In genomic region chr14:108912021-108912875, GRCm38 (mm10) we compare ENCODE assay signal across 9 mouse cellular contexts. TPM values are rescaled to one million over a fixed set of nuclear protein-coding genes. Genes with fewer than 3 reads are reported as not detected.
DNase-seq lines count a peak whose midpoint lies in the region; ATAC-seq lines count a peak whose summit lies in the region.
"Had no signal": no experiment of that assay in that cellular context is flagged by ENCODE, and none has a peak within 500 bp of the region (broad histone marks: within the 10 kb centered on the region; RNA-seq: fewer than 3 reads in every experiment).

No protein-coding gene starts in this region.

- H3K27me3 ChIP-seq in kidney, embryonic 16.5 days (ENCODE audit: insufficient read depth, low read length) = peaks cover 36% of the 10 kb centered on the region
- peaks cover 50% of the 10 kb centered on the region for H3K27me3 ChIP-seq in limb, embryonic 12.5 days

- peak; percentile 13 for DNase-seq in adrenal gland, postnatal 14 days
- DNase-seq in adrenal gland, adult 8-10 months = no peak
- peak; percentile 79 for DNase-seq in cerebellum, adult 8-10 months
- DNase-seq in right cerebral cortex, postnatal 25 days = peak; percentile 65
- DNase-seq in thymus, postnatal 10 days (ENCODE audit: low spot score in 2 of 2) = no peak

- peak overlapping the region; percentile 22; the same call in 1 of the 2 replicates for H3K9ac ChIP-seq in kidney, embryonic 16.5 days (replicated peaks; ENCODE audit: low read length)
- no peak overlapping the region for H3K9ac ChIP-seq in limb, embryonic 12.5 days (replicated peaks)

- peak; percentile 10; the same call in 1 of the 2 replicates for ATAC-seq in frontal cortex, adult (ENCODE audit: low TSS enrichment)
- no peak for ATAC-seq in kidney, embryonic 16.5 days (ENCODE audit: low FRiP score, low TSS enrichment)
- ATAC-seq in limb, embryonic 12.5 days (ENCODE audit: insufficient number of reproducible peaks, insufficient read depth, low FRiP score, low TSS enrichment, low read depth) = no peak

- H3K4me3 ChIP-seq in kidney, embryonic 16.5 days (ENCODE audit: low read length) = peak overlapping the region; percentile 44
- H3K4me3 ChIP-seq in limb, embryonic 12.5 days (replicated peaks) = peak overlapping the region; percentile 36

- H3K36me3 ChIP-seq in kidney, embryonic 16.5 days (ENCODE audit: insufficient read depth, low read length) = no peaks in the 10 kb centered on the region
- H3K36me3 ChIP-seq in limb, embryonic 12.5 days = no peaks in the 10 kb centered on the region

- H3K9me3 ChIP-seq in kidney, embryonic 16.5 days (ENCODE audit: low read length) = no peaks in the 10 kb centered on the region
- no peaks in the 10 kb centered on the region for H3K9me3 ChIP-seq in limb, embryonic 12.5 days

- 1% methylated on average over 24 of the region's 24 CpGs for WGBS in kidney, embryonic 16.5 days
- 3% methylated on average over 24 of the region's 24 CpGs for WGBS in limb, embryonic 12.5 days

- H3K27ac ChIP-seq in kidney, embryonic 16.5 days (ENCODE audit: low read length) = no peak overlapping the region
- no peak overlapping the region for H3K27ac ChIP-seq in limb, embryonic 12.5 days
- H3K27ac ChIP-seq: macrophage had no signal

- H3K4me2 ChIP-seq in kidney, embryonic 16.5 days (replicated peaks; ENCODE audit: low read depth, low read length) = peak overlapping the region; percentile 68
- H3K4me2 ChIP-seq in limb, embryonic 12.5 days = peak overlapping the region; percentile 60

- peaks cover 30% of the 10 kb centered on the region for H3K4me1 ChIP-seq in kidney, embryonic 16.5 days (ENCODE audit: insufficient read depth, low read length)
- peaks cover 16% of the 10 kb centered on the region for H3K4me1 ChIP-seq in limb, embryonic 12.5 days (replicated peaks)

RNA-seq across cellular contexts. Expression of gene Slitrk1, which starts 1.7 kb away (rescaled TPM):
- 1.0 and 1.5 TPM in 2 replicates for total RNA-seq in adrenal gland, postnatal 14 days (2021)
- 1 to 10 TPM; 1.3 to 2.2 (median 1.7) TPM for total RNA-seq in adrenal gland, adult 8-10 months (2022)
- 0.79 and 0.94 TPM in 2 replicates for polyA plus RNA-seq in kidney, embryonic 16.5 days (2015; fragmentation: Nextera tagmentation; extraction: Ambion mirVana)
- polyA plus RNA-seq in limb, embryonic 12.5 days (2016; fragmentation: Nextera tagmentation; extraction: Ambion mirVana) = 1.2 and 2.1 TPM in 2 replicates
- polyA plus RNA-seq: macrophage had no signal

Comparison
In these comparisons a context has a peak if more than half of its experiments do, and no peak if none do; other contexts are left out.
1. DNase-seq: peak in adrenal gland, postnatal 14 days (single experiment), cerebellum, adult 8-10 months (single experiment) and right cerebral cortex, postnatal 25 days (single experiment); none in adrenal gland, adult 8-10 months (single experiment) and thymus, postnatal 10 days (0 of 2).